Mouse (Mus musculus): Measurements from ENCODE around the gene Tsen2. TPM values are rescaled to one million over a fixed set of nuclear protein-coding genes. Genes with fewer than 3 reads are reported as not detected.
A peak's percentile ranks its signal among the peaks of the same experiment; 100 is the strongest.

Tsen2 gene
- total RNA-seq, 2 experiments from 2014 or later = 18.1 to 22.9 TPM

DNA sequence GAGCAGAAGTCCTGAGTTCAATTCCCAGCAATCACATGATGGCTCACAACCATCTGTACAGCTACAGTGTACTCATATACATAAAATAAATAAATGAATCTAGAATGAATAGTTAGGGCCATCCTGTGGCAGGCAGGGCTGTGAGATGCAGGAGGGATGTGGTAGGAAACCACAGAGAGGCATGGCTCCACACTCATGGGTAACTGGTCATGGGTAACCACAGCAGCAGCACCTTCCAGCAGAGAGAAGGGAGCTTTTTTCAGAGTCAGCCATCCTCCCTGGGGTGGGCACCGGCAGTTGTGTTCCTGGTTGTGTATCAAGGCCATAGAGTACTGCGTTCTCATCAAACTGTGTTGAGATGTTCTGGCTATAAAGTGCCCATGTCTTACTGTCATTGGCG is 50.0 kb downstream of the Tsen2 start:
- DNase-seq (ENCODE audit: low spot score in 2 of 2) = no peak

GRCm38 (mm10) chr6:115595667-115596066 is 51.2 kb downstream of the Tsen2 start:
- no peak for DNase-seq (ENCODE audit: low spot score in 2 of 2)

- DNase-seq (ENCODE audit: low spot score in 2 of 2) = no peak
These were observed 56.9 kb downstream of the Tsen2 start for GRCm38 (mm10) chr6:115601322-115601714.

GRCm38 (mm10) chr6:115601715-115602523 is 57.5 kb downstream of the Tsen2 start, which contains the start of gene Mkrn2:
Gene Mkrn2 (plus strand): TSS chr6:115601902.
- peak; percentile 81 to 83 for DNase-seq (ENCODE audit: low spot score in 2 of 2)

DNA sequence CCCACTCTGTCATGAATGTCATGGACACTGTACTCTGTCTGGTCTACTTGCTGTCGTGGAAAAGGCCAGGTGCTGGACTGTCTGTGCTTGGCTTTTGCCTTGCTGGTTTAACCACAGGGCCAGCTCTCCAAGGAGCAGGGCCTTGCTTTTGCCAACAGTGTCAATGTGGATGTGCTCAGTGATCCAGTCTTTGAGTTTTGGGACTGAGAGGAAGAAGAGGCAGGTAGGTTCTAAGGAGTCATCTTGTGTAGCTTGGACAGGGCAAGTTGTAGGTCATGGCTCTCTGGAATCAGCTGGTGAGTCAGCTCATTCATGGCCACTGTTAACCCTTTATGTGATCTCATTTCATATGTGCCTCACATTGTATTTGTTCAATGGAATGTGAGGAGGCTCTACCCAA is 62.0 kb downstream of the Tsen2 start:
- DNase-seq (ENCODE audit: low spot score in 2 of 2) = no peak

GRCm38 (mm10) chr6:115607429-115607828 is 63.0 kb downstream of the Tsen2 start:
- DNase-seq (ENCODE audit: low spot score in 2 of 2) = peak in 1 of 2 experiments; percentile 54

- DNase-seq (ENCODE audit: low spot score in 2 of 2) = no peak
These were observed 64.7 kb downstream of the Tsen2 start for GRCm38 (mm10) chr6:115609121-115609520.

DNA sequence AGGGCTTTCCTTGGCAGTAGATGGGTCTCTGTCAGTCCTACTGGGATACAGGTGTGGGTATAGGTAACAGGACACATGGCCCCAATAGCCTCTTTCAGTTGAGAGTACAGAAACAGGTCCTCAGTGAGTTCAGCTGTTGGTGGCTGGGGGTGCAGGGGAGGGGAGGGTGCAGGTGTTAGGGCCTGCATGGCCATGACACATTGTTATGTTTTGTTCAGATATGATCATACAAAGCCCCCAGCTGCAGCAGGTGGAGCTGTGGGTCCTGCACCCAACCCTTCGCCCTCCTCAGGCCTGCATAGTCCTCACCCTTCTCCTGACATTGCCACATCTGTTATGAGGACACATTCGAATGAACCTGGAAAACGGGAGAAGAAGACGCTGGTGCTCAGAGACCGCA is 65.8 kb downstream of the Tsen2 start:
- no peak for DNase-seq (ENCODE audit: low spot score in 2 of 2)

GRCm38 (mm10) chr6:115613793-115614192 is 69.3 kb downstream of the Tsen2 start:
- no peak for DNase-seq (ENCODE audit: low spot score in 2 of 2)

GRCm38 (mm10) chr6:115615983-115616382 is 71.5 kb downstream of the Tsen2 start:
- no peak for DNase-seq (ENCODE audit: low spot score in 2 of 2)

DNA sequence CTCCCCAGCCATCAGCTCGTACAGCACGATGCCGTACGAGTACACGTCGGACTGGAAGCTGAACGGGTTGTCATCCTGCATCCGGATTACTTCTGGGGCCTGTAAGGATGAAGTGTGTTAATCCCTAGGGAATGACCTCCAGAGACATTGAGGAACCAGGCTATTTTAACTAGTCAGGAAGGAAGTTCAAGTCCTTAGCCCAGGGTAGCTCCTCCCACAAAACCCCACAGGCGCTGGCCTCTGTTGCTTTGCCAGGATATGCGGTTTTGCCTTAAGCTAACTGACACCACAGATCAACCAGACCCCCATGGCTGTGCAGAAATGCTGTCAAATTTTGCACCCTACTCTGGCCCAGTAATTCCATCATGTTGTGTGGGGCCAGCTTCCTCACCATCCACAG is 75.4 kb downstream of the Tsen2 start:
- DNase-seq (ENCODE audit: low spot score in 2 of 2) = no peak

DNA sequence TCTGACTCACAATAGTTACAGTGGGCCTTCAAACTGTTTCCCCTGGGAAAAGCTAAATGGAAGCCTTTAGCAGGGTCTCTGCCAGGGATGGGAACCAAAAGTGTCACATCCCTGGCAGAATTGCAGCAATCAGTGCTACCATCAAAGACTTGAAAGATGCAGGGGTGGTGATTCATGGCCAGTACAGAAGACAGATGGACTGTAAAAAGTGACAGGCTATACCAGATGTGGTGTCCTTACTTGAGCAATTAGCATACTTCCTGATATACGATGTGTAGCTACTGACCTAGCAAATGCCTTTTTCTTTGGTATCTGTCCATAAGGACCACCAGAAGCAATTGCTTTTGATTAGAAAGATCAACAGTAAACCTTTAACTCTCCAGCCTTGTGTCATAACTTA is 76.5 kb downstream of the Tsen2 start:
- DNase-seq (ENCODE audit: low spot score in 2 of 2) = no peak

- DNase-seq (ENCODE audit: low spot score in 2 of 2) = no peak
These were observed 81.7 kb downstream of the Tsen2 start for GRCm38 (mm10) chr6:115626121-115626520.

Other genes starting within 250 kb of the Tsen2 start
- gene Pparg, start 183.7 kb upstream of the Tsen2 start, total RNA-seq (2021) = 1 to 10 TPM; 1.2 TPM
- not detected for gene Mkrn2os, start 47.9 kb downstream of the Tsen2 start, total RNA-seq (2021)
- 10 to 100 TPM; 33.5 to 37.0 TPM for gene Mkrn2, start 57.2 kb downstream of the Tsen2 start, total RNA-seq (2021)
- 100 to 1,000 TPM; 102 TPM for gene Raf1, start 132.0 kb downstream of the Tsen2 start, total RNA-seq (2021)
- 1 to 10 TPM in 1 of 2 experiments, under 1 TPM in 1; 0.88 to 1.2 TPM for gene Tmem40, start 217.7 kb downstream of the Tsen2 start, total RNA-seq (2021)
- gene Cand2, start 229.9 kb downstream of the Tsen2 start, total RNA-seq (2021) = 1 to 10 TPM; 4.5 to 5.1 TPM